Mouse (Mus musculus): ENCODE measurements at regions not wholly inside any gene's neighbourhood (a gene's known extent, or its start where the extent isn't known, plus 50 kb on each side); places are given as distances from the start of the nearest gene placed in this dataset.
"Not testable (repeated sequence)": the region's sequence is repeated elsewhere in the genome, so short reads cannot be mapped to it uniquely, and the experiment has no call there.

- no peak overlapping the region for H3K9ac ChIP-seq (ENCODE audit: low read depth, low read length)
- H3K4me2 ChIP-seq (ENCODE audit: low read depth, low read length) = no peak overlapping the region
- H3K9me3 ChIP-seq (ENCODE audit: control insufficient read depth, low read length) = no peaks in the 10 kb centered on the region
- no peaks in the 10 kb centered on the region for H3K4me1 ChIP-seq (ENCODE audit: control insufficient read depth, insufficient read depth, low read length)
- WGBS = 28% methylated on average over 6 of the region's 6 CpGs
- H3K4me3 ChIP-seq (ENCODE audit: low read length) = no peak overlapping the region
- no peaks in the 10 kb centered on the region for H3K27me3 ChIP-seq (replicated peaks; ENCODE audit: control insufficient read depth, insufficient read depth, low read length)
- no peak for ATAC-seq
- no peak overlapping the region for H3K27ac ChIP-seq (ENCODE audit: low read length)
- no peaks in the 10 kb centered on the region for H3K36me3 ChIP-seq (ENCODE audit: control insufficient read depth, insufficient read depth, low read length)
Measured at GRCm38 (mm10) chrX:50675356-50675755, 165.5 kb upstream of the Stk26 start.

GRCm38 (mm10) chrX:50657835-50658565 lies 182.8 kb upstream of the Stk26 start:
- Histone ChIP-seq H3K27ac (ENCODE audit: low read length) (no peak overlapping the region), H3K4me3 (ENCODE audit: low read length) (no peak overlapping the region), H3K4me1 (ENCODE audit: control insufficient read depth, insufficient read depth, low read length) (no peaks in the 10 kb centered on the region), H3K27me3 (replicated peaks; ENCODE audit: control insufficient read depth, insufficient read depth, low read length) (no peaks in the 10 kb centered on the region), H3K4me2 (ENCODE audit: low read depth, low read length) (no peak overlapping the region), H3K36me3 (ENCODE audit: control insufficient read depth, insufficient read depth, low read length) (no peaks in the 10 kb centered on the region), H3K9ac (ENCODE audit: low read depth, low read length) (no peak overlapping the region), H3K9me3 (ENCODE audit: control insufficient read depth, low read length) (no peaks in the 10 kb centered on the region)
- WGBS = 36% methylated on average over 9 of the region's 9 CpGs
- ATAC-seq = peak; percentile 44; the same call in 1 of the 2 replicates

GRCm38 (mm10) chrX:50657180-50657834 lies 183.5 kb upstream of the Stk26 start:
- no peak for ATAC-seq
- H3K4me2 ChIP-seq (ENCODE audit: low read depth, low read length) = no peak overlapping the region
- H3K27ac ChIP-seq (ENCODE audit: low read length) = no peak overlapping the region
- H3K27me3 ChIP-seq (replicated peaks; ENCODE audit: control insufficient read depth, insufficient read depth, low read length) = no peaks in the 10 kb centered on the region
- H3K36me3 ChIP-seq (ENCODE audit: control insufficient read depth, insufficient read depth, low read length) = no peaks in the 10 kb centered on the region
- no peak overlapping the region for H3K4me3 ChIP-seq (ENCODE audit: low read length)
- no peak overlapping the region for H3K9ac ChIP-seq (ENCODE audit: low read depth, low read length)
- WGBS = 75% methylated on average over 6 of the region's 6 CpGs
- H3K4me1 ChIP-seq (ENCODE audit: control insufficient read depth, insufficient read depth, low read length) = no peaks in the 10 kb centered on the region
- H3K9me3 ChIP-seq (ENCODE audit: control insufficient read depth, low read length) = no peaks in the 10 kb centered on the region

GRCm38 (mm10) chrX:50655380-50655779 lies 185.5 kb upstream of the Stk26 start:
- not testable (repeated sequence) for H3K27me3 ChIP-seq (replicated peaks; ENCODE audit: control insufficient read depth, insufficient read depth, low read length); H3K4me3 ChIP-seq (ENCODE audit: low read length); H3K4me2 ChIP-seq (ENCODE audit: low read depth, low read length); H3K27ac ChIP-seq (ENCODE audit: low read length); H3K36me3 ChIP-seq (ENCODE audit: control insufficient read depth, insufficient read depth, low read length); H3K9me3 ChIP-seq (ENCODE audit: control insufficient read depth, low read length); H3K9ac ChIP-seq (ENCODE audit: low read depth, low read length); ATAC-seq; H3K4me1 ChIP-seq (ENCODE audit: control insufficient read depth, insufficient read depth, low read length)
- 84% methylated on average over 1 of the region's 1 CpGs for WGBS

GRCm38 (mm10) chrX:50641347-50641746 lies 199.5 kb upstream of the Stk26 start:
- no peaks in the 10 kb centered on the region for H3K4me1 ChIP-seq (ENCODE audit: control insufficient read depth, insufficient read depth, low read length)
- no peak overlapping the region for H3K4me2 ChIP-seq (ENCODE audit: low read depth, low read length)
- WGBS = 27% methylated on average over 4 of the region's 4 CpGs
- H3K27me3 ChIP-seq (replicated peaks; ENCODE audit: control insufficient read depth, insufficient read depth, low read length) = no peaks in the 10 kb centered on the region
- no peak overlapping the region for H3K9ac ChIP-seq (ENCODE audit: low read depth, low read length)
- no peaks in the 10 kb centered on the region for H3K36me3 ChIP-seq (ENCODE audit: control insufficient read depth, insufficient read depth, low read length)
- H3K27ac ChIP-seq (ENCODE audit: low read length) = no peak overlapping the region
- ATAC-seq = no peak
- no peak overlapping the region for H3K4me3 ChIP-seq (ENCODE audit: low read length)
- H3K9me3 ChIP-seq (ENCODE audit: control insufficient read depth, low read length) = no peaks in the 10 kb centered on the region

GRCm38 (mm10) chrX:50635634-50636033 lies 205.2 kb upstream of the Stk26 start:
- Histone ChIP-seq H3K27me3 (replicated peaks; ENCODE audit: control insufficient read depth, insufficient read depth, low read length) (no peaks in the 10 kb centered on the region), H3K9ac (ENCODE audit: low read depth, low read length) (peak overlapping the region; percentile 61), H3K27ac (ENCODE audit: low read length) (peak overlapping the region; percentile 79), H3K4me2 (ENCODE audit: low read depth, low read length) (peak overlapping the region; percentile 48), H3K36me3 (ENCODE audit: control insufficient read depth, insufficient read depth, low read length) (no peaks in the 10 kb centered on the region), H3K9me3 (ENCODE audit: control insufficient read depth, low read length) (no peaks in the 10 kb centered on the region), H3K4me1 (ENCODE audit: control insufficient read depth, insufficient read depth, low read length) (no peaks in the 10 kb centered on the region), H3K4me3 (ENCODE audit: low read length) (peak overlapping the region; percentile 57)
- 26% methylated on average over 6 of the region's 6 CpGs for WGBS
- ATAC-seq = peak; percentile 60

GRCm38 (mm10) chrX:50634842-50635615 lies 205.8 kb upstream of the Stk26 start:
- Histone ChIP-seq H3K9ac (ENCODE audit: low read depth, low read length) (peak overlapping the region; percentile 61), H3K9me3 (ENCODE audit: control insufficient read depth, low read length) (no peaks in the 10 kb centered on the region), H3K4me2 (ENCODE audit: low read depth, low read length) (peak overlapping the region; percentile 48), H3K4me3 (ENCODE audit: low read length) (peak overlapping the region; percentile 57), H3K36me3 (ENCODE audit: control insufficient read depth, insufficient read depth, low read length) (no peaks in the 10 kb centered on the region), H3K27me3 (replicated peaks; ENCODE audit: control insufficient read depth, insufficient read depth, low read length) (no peaks in the 10 kb centered on the region), H3K4me1 (ENCODE audit: control insufficient read depth, insufficient read depth, low read length) (no peaks in the 10 kb centered on the region), H3K27ac (ENCODE audit: low read length) (peak overlapping the region; percentile 79)
- 13% methylated on average over 30 of the region's 30 CpGs for WGBS
- ATAC-seq = peak; percentile 99

GRCm38 (mm10) chrX:50632536-50632935 lies 204.2 kb upstream of the Olfr1324 start:
- no peak overlapping the region for H3K9ac ChIP-seq (ENCODE audit: low read depth, low read length)
- H3K27ac ChIP-seq (ENCODE audit: low read length) = no peak overlapping the region
- 39% methylated on average over 6 of the region's 6 CpGs for WGBS
- ATAC-seq = no peak
- no peaks in the 10 kb centered on the region for H3K36me3 ChIP-seq (ENCODE audit: control insufficient read depth, insufficient read depth, low read length)
- no peaks in the 10 kb centered on the region for H3K9me3 ChIP-seq (ENCODE audit: control insufficient read depth, low read length)
- 0 out of 2 replicates have a peak overlapping the region, but pooled peaks have one; percentile 11 for H3K4me3 ChIP-seq (ENCODE audit: low read length)
- no peaks in the 10 kb centered on the region for H3K27me3 ChIP-seq (replicated peaks; ENCODE audit: control insufficient read depth, insufficient read depth, low read length)
- peak overlapping the region; percentile 4; the same call in 1 of the 2 replicates for H3K4me2 ChIP-seq (ENCODE audit: low read depth, low read length)
- no peaks in the 10 kb centered on the region for H3K4me1 ChIP-seq (ENCODE audit: control insufficient read depth, insufficient read depth, low read length)

- WGBS = 81% methylated on average over 6 of the region's 6 CpGs
- no peaks in the 10 kb centered on the region for H3K27me3 ChIP-seq (replicated peaks; ENCODE audit: control insufficient read depth, insufficient read depth, low read length)
- no peak overlapping the region for H3K27ac ChIP-seq (ENCODE audit: low read length)
- no peaks in the 10 kb centered on the region for H3K9me3 ChIP-seq (ENCODE audit: control insufficient read depth, low read length)
- H3K36me3 ChIP-seq (ENCODE audit: control insufficient read depth, insufficient read depth, low read length) = no peaks in the 10 kb centered on the region
- ATAC-seq = no peak
- no peak overlapping the region for H3K9ac ChIP-seq (ENCODE audit: low read depth, low read length)
- H3K4me1 ChIP-seq (ENCODE audit: control insufficient read depth, insufficient read depth, low read length) = no peaks in the 10 kb centered on the region
- H3K4me3 ChIP-seq (ENCODE audit: low read length) = no peak overlapping the region
- H3K4me2 ChIP-seq (ENCODE audit: low read depth, low read length) = no peak overlapping the region
Measured at GRCm38 (mm10) chrX:50625336-50625735, 197.0 kb upstream of the Olfr1324 start.
